In genomic region chr7:27227276-27227675, GRCm38 (mm10) we compare ENCODE assay signal across 9 mouse cellular contexts. TPM values are rescaled to one million over a fixed set of nuclear protein-coding genes. Genes with fewer than 3 reads are reported as not detected.
DNase-seq lines count a peak whose midpoint lies in the region; ATAC-seq and TF ChIP-seq lines count a peak whose summit lies in the region.
"Had no signal": no experiment of that assay in that cellular context is flagged by ENCODE, and none has a peak within 500 bp of the region (broad histone marks: within the 10 kb centered on the region; RNA-seq: fewer than 3 reads in every experiment).

No protein-coding gene starts in this region.

- no peak for ATAC-seq in kidney, embryonic 14.5 days (ENCODE audit: low FRiP score, low TSS enrichment)
- ATAC-seq in hindbrain, embryonic 13.5 days (ENCODE audit: low FRiP score) = no peak
- ATAC-seq in midbrain, embryonic 14.5 days (ENCODE audit: low FRiP score, low TSS enrichment) = no peak
- no peak for ATAC-seq in megakaryocyte-erythroid progenitor cell, adult 5-6 weeks (replicated peaks; ENCODE audit: low FRiP score, low TSS enrichment, poor library complexity, severe bottlenecking)

- no peak for TF ChIP-seq CTCF in cortical plate, adult 2 months (IDR thresholded peaks at IDR 0.05; ENCODE audit: extremely low read depth, insufficient read depth, low read length)

- H3K36me3 ChIP-seq in kidney, embryonic 14.5 days (ENCODE audit: control insufficient read depth, insufficient read depth, low read length) = no peaks in the 10 kb centered on the region; the same call in 1 of the 2 replicates
- peaks cover 7% of the 10 kb centered on the region; the same call in 1 of the 2 replicates for H3K36me3 ChIP-seq in hindbrain, embryonic 13.5 days
- peaks cover 3% of the 10 kb centered on the region; the same call in 1 of the 2 replicates for H3K36me3 ChIP-seq in midbrain, embryonic 14.5 days (ENCODE audit: control insufficient read depth, insufficient read depth, low read length)

- peak overlapping the region; percentile 91 for H3K4me3 ChIP-seq in kidney, embryonic 14.5 days (ENCODE audit: low read length)
- H3K4me3 ChIP-seq in cortical plate, adult 2 months (ENCODE audit: insufficient read depth, low read length) = peak overlapping the region; percentile 41
- H3K4me3 ChIP-seq in hindbrain, embryonic 13.5 days = peak overlapping the region; percentile 71
- H3K4me3 ChIP-seq in midbrain, embryonic 14.5 days (replicated peaks; ENCODE audit: low read depth, low read length) = peak overlapping the region; percentile 55

- H3K9ac ChIP-seq in kidney, embryonic 14.5 days (ENCODE audit: low read depth, low read length) = peak overlapping the region; percentile 81; the same call in 1 of the 2 replicates
- H3K9ac ChIP-seq in hindbrain, embryonic 13.5 days = peak overlapping the region; percentile 93
- peak overlapping the region; percentile 76 for H3K9ac ChIP-seq in midbrain, embryonic 14.5 days (replicated peaks; ENCODE audit: low read length)

- 31% methylated on average over 9 of the region's 9 CpGs for WGBS in kidney, embryonic 14.5 days
- WGBS in hindbrain, embryonic 13.5 days = 31% methylated on average over 9 of the region's 9 CpGs
- WGBS in midbrain, embryonic 14.5 days = 34% methylated on average over 9 of the region's 9 CpGs

- H3K9me3 ChIP-seq in kidney, embryonic 14.5 days (ENCODE audit: control insufficient read depth, low read length) = no peaks in the 10 kb centered on the region
- no peaks in the 10 kb centered on the region for H3K9me3 ChIP-seq in hindbrain, embryonic 13.5 days
- H3K9me3 ChIP-seq in midbrain, embryonic 14.5 days (ENCODE audit: control insufficient read depth, low read length) = no peaks in the 10 kb centered on the region

- no peak for DNase-seq in kidney, adult 18-20 months
- DNase-seq in midbrain, embryonic 14.5 days = no peak
- no peak for DNase-seq in adrenal gland, postnatal 14 days
- DNase-seq in thymus, adult 18-20 months = no peak
- DNase-seq: thymus, postnatal 4 days had no signal

- H3K4me2 ChIP-seq in kidney, embryonic 14.5 days (replicated peaks; ENCODE audit: low read depth, low read length) = peak overlapping the region; percentile 89
- peak overlapping the region; percentile 99 for H3K4me2 ChIP-seq in hindbrain, embryonic 13.5 days
- peak overlapping the region; percentile 93 for H3K4me2 ChIP-seq in midbrain, embryonic 14.5 days (ENCODE audit: low read length)

- H3K4me1 ChIP-seq in kidney, embryonic 14.5 days (ENCODE audit: control insufficient read depth, insufficient read depth, low read length) = peaks cover 36% of the 10 kb centered on the region
- H3K4me1 ChIP-seq in cortical plate, adult 2 months (ENCODE audit: control insufficient read depth, insufficient read depth, low read length) = peaks cover 9% of the 10 kb centered on the region
- H3K4me1 ChIP-seq in hindbrain, embryonic 13.5 days (replicated peaks) = peaks cover 62% of the 10 kb centered on the region
- peaks cover 46% of the 10 kb centered on the region for H3K4me1 ChIP-seq in midbrain, embryonic 14.5 days (ENCODE audit: control insufficient read depth, insufficient read depth, low read length)

- no peak overlapping the region for H3K27ac ChIP-seq in kidney, embryonic 14.5 days (ENCODE audit: low read depth, low read length)
- no peak overlapping the region for H3K27ac ChIP-seq in cortical plate, adult 2 months (ENCODE audit: insufficient read depth, low read length)
- H3K27ac ChIP-seq in hindbrain, embryonic 13.5 days = peak overlapping the region; percentile 84; the same call in 1 of the 2 replicates
- no peak overlapping the region for H3K27ac ChIP-seq in midbrain, embryonic 14.5 days (replicated peaks; ENCODE audit: low read depth, low read length)

- TF ChIP-seq POLR2A in cortical plate, adult 2 months (IDR thresholded peaks at IDR 0.05; ENCODE audit: extremely low read depth, insufficient read depth, low read length) = no peak

- no peaks in the 10 kb centered on the region for H3K27me3 ChIP-seq in kidney, embryonic 14.5 days (ENCODE audit: control insufficient read depth, insufficient read depth, low read length)
- no peaks in the 10 kb centered on the region for H3K27me3 ChIP-seq in hindbrain, embryonic 13.5 days
- H3K27me3 ChIP-seq in midbrain, embryonic 14.5 days (ENCODE audit: control insufficient read depth, insufficient read depth, low read length) = no peaks in the 10 kb centered on the region

RNA-seq across cellular contexts. Expression of gene Itpkc, which starts 1.2 kb away (rescaled TPM):
- polyA plus RNA-seq in kidney, embryonic 14.5 days (2014; fragmentation: Nextera tagmentation; extraction: Ambion mirVana) = 4.2 and 5.2 TPM in 2 replicates
- 5.8 and 6.8 TPM in 2 replicates for polyA plus RNA-seq in cortical plate, adult 2 months (2012; rRNA removed)
- polyA plus RNA-seq in hindbrain, embryonic 13.5 days (2015; fragmentation: Nextera tagmentation; extraction: Ambion mirVana) = 6.1 and 6.5 TPM in 2 replicates
- 7.3 and 7.4 TPM in 2 replicates for polyA plus RNA-seq in midbrain, embryonic 14.5 days (2014; fragmentation: Nextera tagmentation; extraction: Ambion mirVana)
- 2.3 and 5.3 TPM in 2 replicates for total RNA-seq in megakaryocyte-erythroid progenitor cell, adult 5-6 weeks (2014; fragmentation: Nextera tagmentation)
- 3.3 and 5.9 TPM in 2 replicates for total RNA-seq in megakaryocyte-erythroid progenitor cell, adult 5-6 weeks (2017)
- 8.6 and 9.6 TPM in 2 replicates for total RNA-seq in adrenal gland, postnatal 14 days (2021)

RNA-seq across cellular contexts. Expression of gene Coq8b, which starts 5.5 kb away (rescaled TPM):
- polyA plus RNA-seq in kidney, embryonic 14.5 days (2014; fragmentation: Nextera tagmentation; extraction: Ambion mirVana) = 15.9 and 17.1 TPM in 2 replicates
- 30.6 and 31.8 TPM in 2 replicates for polyA plus RNA-seq in cortical plate, adult 2 months (2012; rRNA removed)
- polyA plus RNA-seq in hindbrain, embryonic 13.5 days (2015; fragmentation: Nextera tagmentation; extraction: Ambion mirVana) = 23.8 and 24.9 TPM in 2 replicates
- polyA plus RNA-seq in midbrain, embryonic 14.5 days (2014; fragmentation: Nextera tagmentation; extraction: Ambion mirVana) = 19.8 and 22.6 TPM in 2 replicates
- total RNA-seq in megakaryocyte-erythroid progenitor cell, adult 5-6 weeks (2014; fragmentation: Nextera tagmentation) = 13.0 and 26.7 TPM in 2 replicates
- total RNA-seq in megakaryocyte-erythroid progenitor cell, adult 5-6 weeks (2017) = 8.2 and 10.7 TPM in 2 replicates
- 44.2 and 44.8 TPM in 2 replicates for total RNA-seq in adrenal gland, postnatal 14 days (2021)

RNA-seq across cellular contexts. Expression of gene Numbl, which starts 31.0 kb away (rescaled TPM):
- 9.1 and 10.8 TPM in 2 replicates for polyA plus RNA-seq in kidney, embryonic 14.5 days (2014; fragmentation: Nextera tagmentation; extraction: Ambion mirVana)
- polyA plus RNA-seq in cortical plate, adult 2 months (2012; rRNA removed) = 108 TPM in 2 replicates
- 48.4 and 49.6 TPM in 2 replicates for polyA plus RNA-seq in hindbrain, embryonic 13.5 days (2015; fragmentation: Nextera tagmentation; extraction: Ambion mirVana)
- 33.7 and 50.1 TPM in 2 replicates for polyA plus RNA-seq in midbrain, embryonic 14.5 days (2014; fragmentation: Nextera tagmentation; extraction: Ambion mirVana)
- 0.94 and 3.0 TPM in 2 replicates for total RNA-seq in megakaryocyte-erythroid progenitor cell, adult 5-6 weeks (2014; fragmentation: Nextera tagmentation)
- 0.38 and 0.66 TPM in 2 replicates for total RNA-seq in megakaryocyte-erythroid progenitor cell, adult 5-6 weeks (2017)
- total RNA-seq in adrenal gland, postnatal 14 days (2021) = 8.7 and 11.9 TPM in 2 replicates

RNA-seq across cellular contexts. Expression of gene Snrpa, which starts 31.2 kb away (rescaled TPM):
- polyA plus RNA-seq in kidney, embryonic 14.5 days (2014; fragmentation: Nextera tagmentation; extraction: Ambion mirVana) = 322 and 327 TPM in 2 replicates
- 175 and 176 TPM in 2 replicates for polyA plus RNA-seq in cortical plate, adult 2 months (2012; rRNA removed)
- 208 and 211 TPM in 2 replicates for polyA plus RNA-seq in hindbrain, embryonic 13.5 days (2015; fragmentation: Nextera tagmentation; extraction: Ambion mirVana)
- polyA plus RNA-seq in midbrain, embryonic 14.5 days (2014; fragmentation: Nextera tagmentation; extraction: Ambion mirVana) = 222 and 233 TPM in 2 replicates
- total RNA-seq in megakaryocyte-erythroid progenitor cell, adult 5-6 weeks (2014; fragmentation: Nextera tagmentation) = 297 and 325 TPM in 2 replicates
- total RNA-seq in megakaryocyte-erythroid progenitor cell, adult 5-6 weeks (2017) = 90.7 and 109 TPM in 2 replicates
- total RNA-seq in adrenal gland, postnatal 14 days (2021) = 88.3 and 90.9 TPM in 2 replicates

RNA-seq across cellular contexts. Expression of gene BC024978, which starts 31.7 kb away (rescaled TPM):
- polyA plus RNA-seq in kidney, embryonic 14.5 days (2014; fragmentation: Nextera tagmentation; extraction: Ambion mirVana) = 2.9 and 4.5 TPM in 2 replicates
- polyA plus RNA-seq in cortical plate, adult 2 months (2012; rRNA removed) = 14.9 and 15.2 TPM in 2 replicates
- 3.5 and 4.5 TPM in 2 replicates for polyA plus RNA-seq in hindbrain, embryonic 13.5 days (2015; fragmentation: Nextera tagmentation; extraction: Ambion mirVana)
- 3.6 and 4.0 TPM in 2 replicates for polyA plus RNA-seq in midbrain, embryonic 14.5 days (2014; fragmentation: Nextera tagmentation; extraction: Ambion mirVana)
- total RNA-seq in megakaryocyte-erythroid progenitor cell, adult 5-6 weeks (2014; fragmentation: Nextera tagmentation) = 6.9 and 7.0 TPM in 2 replicates
- 1.3 and 4.9 TPM in 2 replicates for total RNA-seq in megakaryocyte-erythroid progenitor cell, adult 5-6 weeks (2017)
- total RNA-seq in adrenal gland, postnatal 14 days (2021) = 22.9 and 23.0 TPM in 2 replicates

Comparison
In these comparisons a context has a peak if more than half of its experiments do, and no peak if none do; other contexts are left out.
1. H3K4me3 ChIP-seq: peak in every context shown above with its lines; median percentile 91 in kidney, embryonic 14.5 days; 71 in hindbrain, embryonic 13.5 days; 55 in midbrain, embryonic 14.5 days; 41 in cortical plate, adult 2 months.